Mouse (Mus musculus): Measurements from ENCODE around the gene Chpt1. TPM values are rescaled to one million over a fixed set of nuclear protein-coding genes. Genes with fewer than 3 reads are reported as not detected.

Gene Chpt1
- 29.6 TPM for polyA plus RNA-seq (2012; fragmentation: generic; extraction: Trizol)

GRCm38 (mm10) chr10:88503421-88504314 is at the start of gene Chpt1:
TSS of gene Chpt1 (minus strand) at chr10:88504073.
- peak within 1 kb of the TSS; percentile 96 for H3K4me2 ChIP-seq (ENCODE audit: low read depth)
- peak within 1 kb of the TSS; percentile 60 for H3K4me3 ChIP-seq
- H3ac ChIP-seq (ENCODE audit: control insufficient read depth, insufficient read length): peak within 1 kb of the TSS; percentile 39
- H3K36me3 ChIP-seq (ENCODE audit: control insufficient read depth, insufficient read depth): no peaks in the 10 kb centered on the region
- TF ChIP-seq TCF3 (IDR thresholded peaks at IDR 0.05; ENCODE audit: insufficient read length, low read depth) (no peak), POLR2A (IDR thresholded peaks at IDR 0.05; ENCODE audit: insufficient read length, low read depth) (peak; percentile 70), E2F4 (IDR thresholded peaks at IDR 0.05; ENCODE audit: insufficient read depth) (no peak), MYOG (IDR thresholded peaks at IDR 0.05; ENCODE audit: control insufficient read depth in 1 of 3, insufficient read depth in 1 of 3, insufficient read length in 2 of 3, low read depth in 2 of 3) (peak in 1 of 3 experiments; percentile 13), TCF12 (IDR thresholded peaks at IDR 0.05; ENCODE audit: insufficient read depth, poor library complexity, severe bottlenecking) (no peak), POLR2AphosphoS2 (IDR thresholded peaks at IDR 0.05; ENCODE audit: insufficient read length, low read depth) (peak; percentile 60), MAX (IDR thresholded peaks at IDR 0.05; ENCODE audit: low read depth) (no peak)
- no peaks in the 10 kb centered on the region for H3K27me3 ChIP-seq (ENCODE audit: control insufficient read depth, insufficient read depth, insufficient read length)
- H3K79me2 ChIP-seq (ENCODE audit: control insufficient read depth, insufficient read depth): no peaks in the 10 kb centered on the region

GRCm38 (mm10) chr10:88552738-88553137 is 48.9 kb upstream of the Chpt1 start:
- TF ChIP-seq MYOG (IDR thresholded peaks at IDR 0.05; ENCODE audit: control insufficient read depth in 1 of 3, insufficient read depth in 1 of 3, insufficient read length in 2 of 3, low read depth in 2 of 3) (no peak), POLR2AphosphoS2 (IDR thresholded peaks at IDR 0.05; ENCODE audit: insufficient read length, low read depth) (no peak)
- Histone ChIP-seq H3K4me3 (no peak overlapping the region), H3K4me2 (ENCODE audit: low read depth) (no peak overlapping the region)

GRCm38 (mm10) chr10:88550225-88550624 is 46.4 kb upstream of the Chpt1 start:
- Histone ChIP-seq H3K36me3 (ENCODE audit: control insufficient read depth, insufficient read depth) (no peaks in the 10 kb centered on the region), H3K4me3 (no peak overlapping the region), H3K4me2 (ENCODE audit: low read depth) (no peak overlapping the region), H3ac (ENCODE audit: control insufficient read depth, insufficient read length) (no peak overlapping the region), H3K79me2 (ENCODE audit: control insufficient read depth, insufficient read depth) (no peaks in the 10 kb centered on the region), H3K27me3 (ENCODE audit: control insufficient read depth, insufficient read depth, insufficient read length) (no peaks in the 10 kb centered on the region)
- TF ChIP-seq MYOG (IDR thresholded peaks at IDR 0.05; ENCODE audit: control insufficient read depth in 1 of 3, insufficient read depth in 1 of 3, insufficient read length in 2 of 3, low read depth in 2 of 3) (no peak), POLR2A (IDR thresholded peaks at IDR 0.05; ENCODE audit: insufficient read length, low read depth) (no peak), POLR2AphosphoS2 (IDR thresholded peaks at IDR 0.05; ENCODE audit: insufficient read length, low read depth) (no peak), USF1 (IDR thresholded peaks at IDR 0.05; ENCODE audit: low read depth) (no peak), CEBPB (IDR thresholded peaks at IDR 0.05; ENCODE audit: insufficient read depth, poor library complexity, severe bottlenecking) (no peak), TCF12 (IDR thresholded peaks at IDR 0.05; ENCODE audit: insufficient read depth, poor library complexity, severe bottlenecking) (no peak), E2F4 (IDR thresholded peaks at IDR 0.05; ENCODE audit: insufficient read depth) (no peak)

More at GRCm38 (mm10) chr10:88552738-88553137, 48.9 kb upstream of the Chpt1 start:
- Histone ChIP-seq H3ac (ENCODE audit: control insufficient read depth, insufficient read length) (no peak overlapping the region), H3K27me3 (ENCODE audit: control insufficient read depth, insufficient read depth, insufficient read length) (no peaks in the 10 kb centered on the region), H3K79me2 (ENCODE audit: control insufficient read depth, insufficient read depth) (no peaks in the 10 kb centered on the region), H3K36me3 (ENCODE audit: control insufficient read depth, insufficient read depth) (no peaks in the 10 kb centered on the region)

GRCm38 (mm10) chr10:88547635-88548034 is 43.8 kb upstream of the Chpt1 start:
- no peak overlapping the region for H3K4me3 ChIP-seq
- H3K27me3 ChIP-seq (ENCODE audit: control insufficient read depth, insufficient read depth, insufficient read length): no peaks in the 10 kb centered on the region
- TF ChIP-seq MAX (IDR thresholded peaks at IDR 0.05; ENCODE audit: low read depth) (no peak), REST (IDR thresholded peaks at IDR 0.05; ENCODE audit: insufficient read depth, insufficient read length) (no peak), MYOD1 (IDR thresholded peaks at IDR 0.05; ENCODE audit: control insufficient read depth in 1 of 3, insufficient read length in 2 of 3, low read depth in 2 of 3) (no peak), E2F4 (IDR thresholded peaks at IDR 0.05; ENCODE audit: insufficient read depth) (no peak), TCF12 (IDR thresholded peaks at IDR 0.05; ENCODE audit: insufficient read depth, poor library complexity, severe bottlenecking) (no peak), MYOG (IDR thresholded peaks at IDR 0.05; ENCODE audit: control insufficient read depth in 1 of 3, insufficient read depth in 1 of 3, insufficient read length in 2 of 3, low read depth in 2 of 3) (no peak), CEBPB (IDR thresholded peaks at IDR 0.05; ENCODE audit: insufficient read depth, poor library complexity, severe bottlenecking) (no peak), SRF (IDR thresholded peaks at IDR 0.05; ENCODE audit: control insufficient read depth, insufficient read length, low read depth) (no peak), TCF3 (IDR thresholded peaks at IDR 0.05; ENCODE audit: insufficient read length, low read depth) (no peak)
- H3K36me3 ChIP-seq (ENCODE audit: control insufficient read depth, insufficient read depth): no peaks in the 10 kb centered on the region
- no peak overlapping the region for H3K4me2 ChIP-seq (ENCODE audit: low read depth)
- no peaks in the 10 kb centered on the region for H3K79me2 ChIP-seq (ENCODE audit: control insufficient read depth, insufficient read depth)
- H3ac ChIP-seq (ENCODE audit: control insufficient read depth, insufficient read length): no peak overlapping the region

- H3K4me3 ChIP-seq: no peak overlapping the region
- H3K4me2 ChIP-seq (ENCODE audit: low read depth): no peak overlapping the region
- no peaks in the 10 kb centered on the region for H3K79me2 ChIP-seq (ENCODE audit: control insufficient read depth, insufficient read depth)
- no peaks in the 10 kb centered on the region for H3K36me3 ChIP-seq (ENCODE audit: control insufficient read depth, insufficient read depth)
- no peak for TF ChIP-seq REST (IDR thresholded peaks at IDR 0.05; ENCODE audit: insufficient read depth, insufficient read length)
- TF ChIP-seq CEBPB (IDR thresholded peaks at IDR 0.05; ENCODE audit: insufficient read depth, poor library complexity, severe bottlenecking): no peak
- no peak for TF ChIP-seq USF1 (IDR thresholded peaks at IDR 0.05; ENCODE audit: low read depth)
- TF ChIP-seq MYOD1 (IDR thresholded peaks at IDR 0.05; ENCODE audit: control insufficient read depth in 1 of 3, insufficient read length in 2 of 3, low read depth in 2 of 3): no peak
- no peak for TF ChIP-seq MAX (IDR thresholded peaks at IDR 0.05; ENCODE audit: low read depth)
- no peak for TF ChIP-seq MYOG (IDR thresholded peaks at IDR 0.05; ENCODE audit: control insufficient read depth in 1 of 3, insufficient read depth in 1 of 3, insufficient read length in 2 of 3, low read depth in 2 of 3)
- no peak for TF ChIP-seq E2F4 (IDR thresholded peaks at IDR 0.05; ENCODE audit: insufficient read depth)
- no peak for TF ChIP-seq TCF12 (IDR thresholded peaks at IDR 0.05; ENCODE audit: insufficient read depth, poor library complexity, severe bottlenecking)
- TF ChIP-seq TCF3 (IDR thresholded peaks at IDR 0.05; ENCODE audit: insufficient read length, low read depth): no peak
- no peak for TF ChIP-seq POLR2A (IDR thresholded peaks at IDR 0.05; ENCODE audit: insufficient read length, low read depth)
- no peak for TF ChIP-seq POLR2AphosphoS2 (IDR thresholded peaks at IDR 0.05; ENCODE audit: insufficient read length, low read depth)
- no peak for TF ChIP-seq SRF (IDR thresholded peaks at IDR 0.05; ENCODE audit: control insufficient read depth, insufficient read length, low read depth)
- H3K27me3 ChIP-seq (ENCODE audit: control insufficient read depth, insufficient read depth, insufficient read length): no peaks in the 10 kb centered on the region
- no peak overlapping the region for H3ac ChIP-seq (ENCODE audit: control insufficient read depth, insufficient read length)
Observed at GRCm38 (mm10) chr10:88530631-88531030, 26.8 kb upstream of the Chpt1 start.

Data from myocyte (in vitro differentiated cells).